Mouse (Mus musculus): ENCODE measurements at regions not wholly inside any gene's neighbourhood (a gene's known extent, or its start where the extent isn't known, plus 50 kb on each side); places are given as distances from the start of the nearest gene placed in this dataset.

GRCm38 (mm10) chr13:63643394-63643793 is 70.0 kb upstream of the Ptch1 start:
- no peak for TF ChIP-seq CTCF (IDR thresholded peaks at IDR 0.05; ENCODE audit: insufficient read depth, low read length)
- no peak for TF ChIP-seq POLR2A (IDR thresholded peaks at IDR 0.05; ENCODE audit: borderline replicate concordance, extremely low read depth, low read depth, low read length)

Measured in lung, adult 2 months (tissue).